Mouse (Mus musculus): Measurements from ENCODE around the gene Apobec4. TPM values are rescaled to one million over a fixed set of nuclear protein-coding genes. Genes with fewer than 3 reads are reported as not detected.

The Apobec4 gene
- polyA plus RNA-seq (2017; shearing (Covaris generic)): not detected

DNA sequence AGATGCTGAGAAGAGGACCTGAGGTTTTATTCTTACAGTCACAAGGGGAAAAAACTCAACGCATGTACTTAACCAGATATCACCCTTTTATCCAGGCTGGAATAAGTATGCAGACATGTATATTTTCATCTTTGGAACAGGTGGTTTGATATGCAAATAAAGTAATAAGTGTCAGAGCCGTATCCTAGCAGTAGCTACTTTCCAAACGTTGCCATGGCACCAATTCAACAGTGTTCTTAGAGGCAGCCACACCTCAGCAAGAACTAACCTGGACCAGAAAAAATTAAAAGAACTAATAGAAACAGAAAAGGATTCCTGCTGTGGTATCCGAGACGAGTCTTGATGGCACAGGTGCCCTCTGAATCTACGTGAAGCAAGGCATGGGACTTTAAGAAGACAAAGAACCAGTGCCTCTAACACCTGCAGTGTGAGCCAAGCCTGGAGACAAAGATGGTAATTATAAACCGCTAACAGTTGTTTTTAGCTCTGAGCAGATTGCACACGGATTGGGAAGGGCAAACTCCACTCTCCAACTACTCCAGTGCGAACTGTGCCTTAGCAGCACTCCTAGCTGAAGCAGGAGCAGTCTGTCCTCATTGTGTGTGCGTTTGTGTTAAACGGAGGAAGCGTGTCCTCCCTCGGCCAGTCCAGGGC is at the start of gene Apobec4:
Apobec4 (plus strand) TSS at position 240 of the 654 bp plus-strand sequence.

DNA sequence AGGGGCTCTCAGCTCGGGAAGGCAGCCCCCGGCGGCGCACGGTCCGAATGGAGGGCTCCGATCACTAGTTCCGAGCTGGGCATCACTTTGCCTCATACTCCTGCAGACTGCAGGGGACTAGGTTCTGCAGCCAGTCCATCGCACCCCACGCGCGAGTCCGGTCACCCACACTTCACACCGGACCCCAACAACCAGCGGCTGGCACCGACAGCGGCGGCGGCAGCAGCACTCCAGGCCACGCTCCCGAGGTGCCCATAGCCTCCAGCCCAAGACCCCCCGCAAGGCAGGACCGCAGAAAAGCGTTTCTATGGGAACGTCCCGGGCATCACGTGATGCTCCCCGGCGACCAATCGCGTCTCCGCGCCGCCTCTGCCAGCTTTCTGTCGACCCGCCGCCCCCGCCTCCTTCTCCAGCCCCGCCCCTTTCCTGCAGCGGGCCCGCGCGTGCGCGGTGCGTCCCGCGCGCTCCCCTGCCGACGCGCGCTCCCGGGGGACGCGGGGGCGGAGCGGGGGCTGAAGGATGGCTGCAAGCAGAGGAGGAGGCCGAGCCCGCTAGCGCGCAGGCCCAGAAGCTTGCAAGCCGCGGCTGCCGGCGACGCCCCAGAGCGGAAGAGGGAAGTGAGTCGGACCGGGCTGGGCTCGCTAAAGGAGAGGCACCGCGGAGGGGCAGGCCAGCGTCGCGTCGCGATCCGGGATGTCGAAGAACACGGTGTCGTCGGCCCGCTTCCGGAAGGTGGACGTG is 15.9 kb downstream of the Apobec4 start, which contains the start of the genes Rgl1 and Arpc5:
Rgl1 (minus strand) TSS at position 320 of the 741 bp plus-strand sequence.
Arpc5 (plus strand) TSS at position 511 of the 741 bp plus-strand sequence.

DNA sequence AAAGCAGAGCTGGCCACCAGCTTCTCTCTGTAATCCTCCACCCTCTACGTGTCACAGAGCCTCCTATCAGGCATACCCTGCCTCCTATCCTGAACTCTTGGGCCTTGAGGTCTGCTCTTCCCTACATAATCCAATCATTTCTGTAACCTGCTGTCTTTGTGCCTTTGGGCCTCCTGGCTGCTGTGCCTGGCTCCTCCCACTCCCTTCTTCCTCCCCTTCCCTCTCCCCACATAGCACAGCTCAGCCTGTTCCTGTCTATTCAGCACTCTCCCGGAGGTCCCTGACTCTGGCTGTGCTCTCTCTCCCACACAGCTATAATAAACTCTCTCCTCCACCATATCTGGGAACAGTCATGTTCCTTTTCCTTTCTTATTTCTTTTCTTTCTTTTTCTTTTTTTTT is 49.5 kb downstream of the Apobec4 start, which contains the start of gene Ncf2:
Ncf2 (plus strand) TSS at position 298 of the 400 bp plus-strand sequence.

Other genes with a start within 250 kb of the Apobec4 start
- 0.50 TPM for gene Rgl1, start 15.8 kb downstream of the Apobec4 start, polyA plus RNA-seq (2017; shearing (Covaris generic))
- 786 TPM for gene Arpc5, start 16.0 kb downstream of the Apobec4 start, polyA plus RNA-seq (2017; shearing (Covaris generic))
- 6.4 TPM for gene Ncf2, start 49.6 kb downstream of the Apobec4 start, polyA plus RNA-seq (2017; shearing (Covaris generic))
- 43.3 TPM for gene Smg7, start 152.1 kb downstream of the Apobec4 start, polyA plus RNA-seq (2017; shearing (Covaris generic))
- 0.69 TPM for gene Nmnat2, start 204.4 kb downstream of the Apobec4 start, polyA plus RNA-seq (2017; shearing (Covaris generic))